Mouse (Mus musculus) forebrain, postnatal 0 days (tissue): ENCODE results near the gene Cnksr1. TPM values are rescaled to one million over a fixed set of nuclear protein-coding genes. Genes with fewer than 3 reads are reported as not detected.

Source experiments
- ATAC-seq: fragments of 200-750 bp; cut with Nextera tagmentation; 2 replicates; pipeline ENCODE4 v1.8.0; 2017; ENCODE audit warnings: mild to moderate bottlenecking, moderate library complexity
- DNase-seq: peaks from one replicate; pipeline ENCODE4 v3.0.0-alpha.2; 2015
- H3K27ac ChIP-seq: fragments of 300-500 bp; sonication (generic); 2 replicates; pipeline ENCODE4 v1.5.1; 2014; ENCODE audit warnings: low read depth, mild to moderate bottlenecking, antibody characterized with exemption, low read length, moderate library complexity, mixed read lengths
- H3K27me3 ChIP-seq: fragments of 300-500 bp; sonication (generic); 2 replicates; pipeline ENCODE4 v1.6.1; 2014; ENCODE audit warnings: mild to moderate bottlenecking, low read length, mixed read lengths; ENCODE audit not compliant: insufficient read depth
- H3K36me3 ChIP-seq: fragments of 300-500 bp; sonication (generic); 2 replicates; pipeline ENCODE4 v1.6.1; 2014; ENCODE audit warnings: mild to moderate bottlenecking, moderate library complexity; ENCODE audit not compliant: insufficient read depth
- H3K4me1 ChIP-seq: fragments of 300-500 bp; sonication (generic); 2 replicates; pipeline ENCODE4 v1.6.1; 2014; ENCODE audit warnings: antibody characterized with exemption; ENCODE audit not compliant: insufficient read depth
- H3K4me2 ChIP-seq: fragments of 300-500 bp; sonication (generic); 2 replicates; pipeline ENCODE4 v1.6.1; 2014; ENCODE audit warnings: low read depth, mild to moderate bottlenecking, moderate library complexity
- H3K4me3 ChIP-seq: fragments of 300-500 bp; sonication (generic); 2 replicates; pipeline ENCODE4 v1.5.1; 2014; ENCODE audit warnings: low read depth, low read length, mixed read lengths
- H3K9ac ChIP-seq: fragments of 300-500 bp; sonication (generic); 2 replicates; pipeline ENCODE4 v1.6.1; 2014; ENCODE audit warnings: mild to moderate bottlenecking
- H3K9me3 ChIP-seq: fragments of 300-500 bp; sonication (generic); 2 replicates; pipeline ENCODE4 v1.6.1; 2016; ENCODE audit warnings: low read length
- CTCF ChIP-seq: sonication (generic); IDR thresholded peaks from 2 replicates; pipeline ENCODE4 v1.5.1; 2016; ENCODE audit warnings: antibody characterized with exemption, control low read depth, low read depth
- WGBS: fragments of 180-500 bp; shearing (Covaris S2); extraction: QIAGEN DNeasy Blood & Tissue Kit; methylation state at CpG from one replicate; pipeline ENCODE4 v1.1.7; 2014; 5-methylcytosine and 5-hydroxymethylcytosine counted together
- polyA plus RNA-seq: library from polyadenylated mRNA; unstranded; fragments of >200 nt; fragmentation: Nextera tagmentation; extraction: Ambion mirVana; gene quantifications from 2 replicates; pipeline ENCODE4 v1.2.1, GENCODE M21; 2015
- total RNA-seq: library from RNA; depleted of rRNA; stranded (reverse); fragments of >200 nt; gene quantifications from 2 replicates; pipeline ENCODE4 v1.2.3, GENCODE M21; 2014

Gene Cnksr1
- total and polyA plus RNA-seq, 2 experiments from 2014 or later: 0.18 TPM; not detected in 1

GRCm38 (mm10) chr4:134252131-134252910 lies 14.1 kb upstream of the Cnksr1 start:
- H3K9me3 ChIP-seq: no peaks in the 10 kb centered on the region
- peak; percentile 72 for DNase-seq
- H3K4me3 ChIP-seq: peak overlapping the region; percentile 53
- 0 out of 2 replicates have a peak, but pooled peaks cover 4% of the 10 kb centered on the region for H3K4me1 ChIP-seq
- H3K27me3 ChIP-seq: peaks cover 40% of the 10 kb centered on the region
- no peak for TF ChIP-seq CTCF
- H3K9ac ChIP-seq: peak overlapping the region; percentile 74
- H3K4me2 ChIP-seq: peak overlapping the region; percentile 76
- peak; percentile 27 for ATAC-seq
- peak overlapping the region; percentile 78 for H3K27ac ChIP-seq
- no peaks in the 10 kb centered on the region for H3K36me3 ChIP-seq
- 5% methylated on average over 22 of the region's 22 CpGs for WGBS

- peak; percentile 5; the same call in 1 of the 2 replicates for TF ChIP-seq CTCF
- Histone ChIP-seq H3K27ac (peak overlapping the region; percentile 78), H3K27me3 (peaks cover 40% of the 10 kb centered on the region), H3K9me3 (no peaks in the 10 kb centered on the region), H3K36me3 (no peaks in the 10 kb centered on the region), H3K4me3 (peak overlapping the region; percentile 53), H3K4me2 (peak overlapping the region; percentile 76), H3K4me1 (0 out of 2 replicates have a peak, but pooled peaks cover 4% of the 10 kb centered on the region), H3K9ac (peak overlapping the region; percentile 74)
- peak; percentile 75 for ATAC-seq
- peak; percentile 85 for DNase-seq
- WGBS: under 1% methylated on average over 90 of the region's 91 CpGs
Observed at GRCm38 (mm10) chr4:134251241-134252130, 13.3 kb upstream of the Cnksr1 start.

GRCm38 (mm10) chr4:134250930-134251240 lies 12.7 kb upstream of the Cnksr1 start:
- H3K9ac ChIP-seq: peak overlapping the region; percentile 74
- DNase-seq: no peak
- H3K27ac ChIP-seq: no peak overlapping the region; the same call in 1 of the 2 replicates
- 0 out of 2 replicates have a peak, but pooled peaks cover 4% of the 10 kb centered on the region for H3K4me1 ChIP-seq
- peak overlapping the region; percentile 76 for H3K4me2 ChIP-seq
- no peak for TF ChIP-seq CTCF
- no peak for ATAC-seq
- WGBS: 6% methylated on average over 10 of the region's 10 CpGs
- H3K4me3 ChIP-seq: peak overlapping the region; percentile 53
- H3K36me3 ChIP-seq: no peaks in the 10 kb centered on the region
- H3K9me3 ChIP-seq: no peaks in the 10 kb centered on the region
- peaks cover 40% of the 10 kb centered on the region for H3K27me3 ChIP-seq

- H3K9ac ChIP-seq: peak overlapping the region; percentile 74
- no peaks in the 10 kb centered on the region for H3K36me3 ChIP-seq
- no peaks in the 10 kb centered on the region for H3K9me3 ChIP-seq
- H3K4me1 ChIP-seq: 0 out of 2 replicates have a peak, but pooled peaks cover 4% of the 10 kb centered on the region
- peak; percentile 40 for DNase-seq
- 6% methylated on average over 27 of the region's 27 CpGs for WGBS
- H3K4me2 ChIP-seq: peak overlapping the region; percentile 76
- H3K4me3 ChIP-seq: peak overlapping the region; percentile 53
- peaks cover 40% of the 10 kb centered on the region for H3K27me3 ChIP-seq
- no peak for ATAC-seq
- no peak for TF ChIP-seq CTCF
- H3K27ac ChIP-seq: no peak overlapping the region
Observed at GRCm38 (mm10) chr4:134250116-134250929, 12.1 kb upstream of the Cnksr1 start.

- Histone ChIP-seq H3K4me3 (peak overlapping the region; percentile 53), H3K36me3 (no peaks in the 10 kb centered on the region), H3K9ac (peak overlapping the region; percentile 34; the same call in 1 of the 2 replicates), H3K27ac (no peak overlapping the region), H3K4me2 (peak overlapping the region; percentile 76), H3K9me3 (no peaks in the 10 kb centered on the region), H3K27me3 (peaks cover 40% of the 10 kb centered on the region), H3K4me1 (peaks cover 8% of the 10 kb centered on the region; the same call in 1 of the 2 replicates)
- WGBS: 1% methylated on average over 30 of the region's 30 CpGs
- peak; percentile 96 for TF ChIP-seq CTCF
- DNase-seq (peak; percentile 85), ATAC-seq (peak; percentile 49)
Observed at GRCm38 (mm10) chr4:134249651-134250050, 11.5 kb upstream of the Cnksr1 start.

GRCm38 (mm10) chr4:134246719-134247258 lies 8.6 kb upstream of the Cnksr1 start, which contains the start of gene Gm30191:
Gene Gm30191 (plus strand): TSS chr4:134246935.
- Histone ChIP-seq H3K9ac (peak within 1 kb of the TSS; percentile 59), H3K4me2 (peak within 1 kb of the TSS; percentile 91), H3K4me1 (peaks cover 10% of the 10 kb centered on the region; the same call in 1 of the 2 replicates), H3K27me3 (peaks cover 17% of the 10 kb centered on the region), H3K4me3 (peak within 1 kb of the TSS; percentile 67), H3K9me3 (no peaks in the 10 kb centered on the region), H3K36me3 (no peaks in the 10 kb centered on the region), H3K27ac (no peak within 1 kb of the TSS)
- no peak for TF ChIP-seq CTCF
- 69% methylated on average over 7 of the region's 7 CpGs for WGBS
- DNase-seq (no peak), ATAC-seq (no peak)
